In genomic region chr7:101314396-101314795, GRCm38 (mm10) we compare ENCODE assay signal across 18 mouse cellular contexts. TPM values are rescaled to one million over a fixed set of nuclear protein-coding genes. Genes with fewer than 3 reads are reported as not detected.
DNase-seq lines count a peak whose midpoint lies in the region; ATAC-seq and TF ChIP-seq lines count a peak whose summit lies in the region.
"Had no signal": no experiment of that assay in that cellular context is flagged by ENCODE, and none has a peak within 500 bp of the region (broad histone marks: within the 10 kb centered on the region; RNA-seq: fewer than 3 reads in every experiment).

No protein-coding gene starts in this region.

- whole genome bisulfite sequencing in heart, embryonic 14.5 days: 19% methylated on average over 5 of the region's 5 CpGs
- 55% methylated on average over 5 of the region's 5 CpGs for WGBS in heart, embryonic 10.5 days

- H3K9me3 ChIP-seq in heart, embryonic 14.5 days (ENCODE audit: control insufficient read depth, low read length): no peaks in the 10 kb centered on the region
- H3K9me3 ChIP-seq in heart, embryonic 10.5 days: no peaks in the 10 kb centered on the region
- H3K9me3 ChIP-seq: forebrain, embryonic 15.5 days; midbrain, embryonic 13.5 days had no signal

- H3K27ac ChIP-seq in heart, embryonic 14.5 days (replicated peaks in 1 of 2; ENCODE audit: control insufficient read depth in 1 of 2, insufficient read depth in 1 of 2, low read depth in 2 of 2, low read length in 2 of 2): peak overlapping the region in 1 of 2 experiments; percentile 19; a peak in 1 of 4 replicates
- no peak overlapping the region for H3K27ac ChIP-seq in heart, embryonic 10.5 days
- H3K27ac ChIP-seq in embryonic fibroblast, embryonic 13.5 days (ENCODE audit: insufficient read depth, low read length): peak overlapping the region; percentile 14; the same call in 1 of the 2 replicates
- H3K27ac ChIP-seq: forebrain, embryonic 15.5 days; hindbrain, postnatal 0 days; macrophage; midbrain, embryonic 13.5 days had no signal

- H3K4me3 ChIP-seq in heart, embryonic 14.5 days (ENCODE audit: control insufficient read depth in 1 of 2, insufficient read depth in 1 of 2, low read depth in 1 of 2, low read length in 2 of 2): no peak overlapping the region
- no peak overlapping the region for H3K4me3 ChIP-seq in heart, embryonic 10.5 days
- H3K4me3 ChIP-seq in embryonic fibroblast, embryonic 13.5 days (ENCODE audit: insufficient read depth, low read length): no peak overlapping the region
- H3K4me3 ChIP-seq: erythroblast, embryonic 14.5 days; forebrain, embryonic 15.5 days; midbrain, embryonic 13.5 days had no signal

- DNase-seq in heart, embryonic 10.5 days (ENCODE audit: low spot score): no peak
- peak; percentile 51 to 75 for DNase-seq in left cerebral cortex, adult 18-20 months (ENCODE audit: low spot score in 2 of 2)
- no peak for DNase-seq in left cerebral cortex, postnatal 10 days (ENCODE audit: extremely low spot score in 1 of 2, low spot score in 2 of 2)
- peak; percentile 62 to 66 for DNase-seq in left cerebral cortex, postnatal 36 days (ENCODE audit: low spot score in 2 of 2)
- no peak for DNase-seq in MN1 (ENCODE audit: low spot score)
- DNase-seq: adrenal gland, adult 8-10 months; cerebellum, adult 9-11 months; heart, postnatal 4 days; kidney, adult 2 months; lung, embryonic 14.5 days had no signal

- intact Hi-C loops in left cerebral cortex, postnatal 10 days (cut with DNase I): no loop called here
- intact Hi-C loops in left cerebral cortex, postnatal 36 days (cut with DNase I): loop anchor here (5.0 kb wide), 1 partner anchor 108 kb away; the partner anchor contains the start of gene Pde2a

- no peak for ATAC-seq in heart, embryonic 14.5 days (ENCODE audit: insufficient number of reproducible peaks, insufficient read depth, low FRiP score, low read depth)
- no peak for ATAC-seq in CD4-positive, CD25-positive, alpha-beta regulatory T cell, adult 4 months
- ATAC-seq: forebrain, embryonic 15.5 days; hindbrain, postnatal 0 days; midbrain, embryonic 13.5 days had no signal

- no peak overlapping the region for H3K4me2 ChIP-seq in heart, embryonic 14.5 days (ENCODE audit: low read length)
- H3K4me2 ChIP-seq: forebrain, embryonic 15.5 days; lung, embryonic 14.5 days; midbrain, embryonic 13.5 days had no signal

- no peaks in the 10 kb centered on the region for H3K27me3 ChIP-seq in heart, embryonic 14.5 days (ENCODE audit: control insufficient read depth, insufficient read depth, low read length)
- peaks cover 18% of the 10 kb centered on the region for H3K27me3 ChIP-seq in heart, embryonic 10.5 days (ENCODE audit: insufficient read depth, poor library complexity, severe bottlenecking)
- H3K27me3 ChIP-seq: forebrain, embryonic 15.5 days had no signal

- no peaks in the 10 kb centered on the region for H3K36me3 ChIP-seq in heart, embryonic 14.5 days (ENCODE audit: control insufficient read depth, insufficient read depth, low read length)
- H3K36me3 ChIP-seq in heart, embryonic 10.5 days: no peaks in the 10 kb centered on the region
- H3K36me3 ChIP-seq: forebrain, embryonic 15.5 days; midbrain, embryonic 13.5 days had no signal

- no peak for TF ChIP-seq CTCF in embryonic fibroblast, embryonic 13.5 days (IDR thresholded peaks at IDR 0.05; ENCODE audit: borderline replicate concordance, insufficient read depth, low read length)

- H3K4me1 ChIP-seq in heart, embryonic 14.5 days (ENCODE audit: control insufficient read depth in 2 of 2, insufficient read depth in 2 of 2, low read length in 2 of 2): peaks cover 12 to 27% of the 10 kb centered on the region in 2 experiments
- H3K4me1 ChIP-seq in heart, embryonic 10.5 days: peaks cover 36% of the 10 kb centered on the region
- peaks cover 6% of the 10 kb centered on the region; the same call in 1 of the 2 replicates for H3K4me1 ChIP-seq in embryonic fibroblast, embryonic 13.5 days (ENCODE audit: control insufficient read depth, insufficient read depth, low read length)

- TF ChIP-seq POLR2A in embryonic fibroblast, embryonic 13.5 days (IDR thresholded peaks at IDR 0.05; ENCODE audit: low read depth, low read length): no peak

- H3K9ac ChIP-seq in heart, embryonic 14.5 days (ENCODE audit: low read length): peak overlapping the region; percentile 27; the same call in 1 of the 2 replicates
- H3K9ac ChIP-seq: forebrain, embryonic 15.5 days; lung, embryonic 14.5 days; midbrain, embryonic 13.5 days had no signal

RNA-seq across cellular contexts. Expression of gene Stard10, which starts 2.5 kb away (rescaled TPM):
- polyA plus RNA-seq in heart, embryonic 14.5 days (2014; fragmentation: Nextera tagmentation; extraction: Ambion mirVana): 41.9 and 61.7 TPM in 2 replicates
- 24.7 and 62.7 TPM in 2 replicates for polyA plus RNA-seq in heart, embryonic 10.5 days (2016; fragmentation: Nextera tagmentation; extraction: Ambion mirVana)
- total RNA-seq in left cerebral cortex, adult 18-20 months (2021): 10 to 100 TPM; 90.2 to 96.6 TPM
- total RNA-seq in left cerebral cortex, postnatal 10 days (2021): 10 to 100 TPM; 16.2 to 18.7 TPM
- polyA plus RNA-seq in embryonic fibroblast, embryonic 13.5 days (2011; ENCODE audit: insufficient read length, low read depth, missing spikeins): 13.1 and 13.5 TPM in 2 replicates
- total RNA-seq in left cerebral cortex, postnatal 36 days (2021): 10 to 100 TPM; 75.7 to 85.6 TPM
- polyA plus RNA-seq in CD4-positive, CD25-positive, alpha-beta regulatory T cell, adult 4 months (2017; shearing (Covaris generic)): 1 to 10 TPM in 1 of 2 experiments, under 1 TPM in 1; 0.76 to 4.8 TPM

RNA-seq across cellular contexts. Expression of gene Atg16l2, which starts 12.3 kb away (rescaled TPM):
- polyA plus RNA-seq in heart, embryonic 14.5 days (2014; fragmentation: Nextera tagmentation; extraction: Ambion mirVana): 21.3 and 25.5 TPM in 2 replicates
- 19.2 and 22.1 TPM in 2 replicates for polyA plus RNA-seq in heart, embryonic 10.5 days (2016; fragmentation: Nextera tagmentation; extraction: Ambion mirVana)
- total RNA-seq in left cerebral cortex, adult 18-20 months (2021): 10 to 100 TPM; 59.1 to 62.5 TPM
- total RNA-seq in left cerebral cortex, postnatal 10 days (2021): 10 to 100 TPM; 52.1 to 52.4 TPM
- polyA plus RNA-seq in embryonic fibroblast, embryonic 13.5 days (2011; ENCODE audit: insufficient read length, low read depth, missing spikeins): 14.1 and 16.3 TPM in 2 replicates
- 10 to 100 TPM; 52.7 to 55.5 TPM for total RNA-seq in left cerebral cortex, postnatal 36 days (2021)
- 10 to 100 TPM; 46.7 to 58.1 TPM for polyA plus RNA-seq in CD4-positive, CD25-positive, alpha-beta regulatory T cell, adult 4 months (2017; shearing (Covaris generic))

RNA-seq across cellular contexts. Expression of gene Arap1, which starts 33.5 kb away (rescaled TPM):
- 26.7 and 29.2 TPM in 2 replicates for polyA plus RNA-seq in heart, embryonic 14.5 days (2014; fragmentation: Nextera tagmentation; extraction: Ambion mirVana)
- polyA plus RNA-seq in heart, embryonic 10.5 days (2016; fragmentation: Nextera tagmentation; extraction: Ambion mirVana): 15.9 and 24.6 TPM in 2 replicates
- 10 to 100 TPM; 15.6 to 24.1 TPM for total RNA-seq in left cerebral cortex, adult 18-20 months (2021)
- total RNA-seq in left cerebral cortex, postnatal 10 days (2021): 10 to 100 TPM; 16.1 to 17.8 TPM
- 64.2 and 115 TPM in 2 replicates for polyA plus RNA-seq in embryonic fibroblast, embryonic 13.5 days (2011; ENCODE audit: insufficient read length, low read depth, missing spikeins)
- total RNA-seq in left cerebral cortex, postnatal 36 days (2021): 10 to 100 TPM; 16.5 to 17.6 TPM
- polyA plus RNA-seq in CD4-positive, CD25-positive, alpha-beta regulatory T cell, adult 4 months (2017; shearing (Covaris generic)): 10 to 100 TPM; 35.9 to 67.2 TPM

Comparison
In these comparisons a context has a peak if more than half of its experiments do, and no peak if none do; other contexts are left out.
1. DNase-seq: peak in left cerebral cortex, adult 18-20 months (2 of 2) and left cerebral cortex, postnatal 36 days (2 of 2); none in heart, embryonic 10.5 days (single experiment), left cerebral cortex, postnatal 10 days (0 of 2) and MN1 (single experiment).